Mouse (Mus musculus) layer of hippocampus, postnatal 36 days (tissue): ENCODE data around the gene Catsper4. TPM values are rescaled to one million over a fixed set of nuclear protein-coding genes. Genes with fewer than 3 reads are reported as not detected.
"Not testable (repeated sequence)": the region's sequence is repeated elsewhere in the genome, so short reads cannot be mapped to it uniquely, and the experiment has no call there.

Source experiments
- DNase-seq, 2 experiments: peaks; one replicate each; pipeline ENCODE4 v3.0.0; 2022
- total RNA-seq, 2 experiments: library from RNA; stranded (reverse); gene quantifications; 2 replicates each; pipeline ENCODE4 v1.2.3; 2021

Catsper4 gene
- not detected for total RNA-seq

DNA sequence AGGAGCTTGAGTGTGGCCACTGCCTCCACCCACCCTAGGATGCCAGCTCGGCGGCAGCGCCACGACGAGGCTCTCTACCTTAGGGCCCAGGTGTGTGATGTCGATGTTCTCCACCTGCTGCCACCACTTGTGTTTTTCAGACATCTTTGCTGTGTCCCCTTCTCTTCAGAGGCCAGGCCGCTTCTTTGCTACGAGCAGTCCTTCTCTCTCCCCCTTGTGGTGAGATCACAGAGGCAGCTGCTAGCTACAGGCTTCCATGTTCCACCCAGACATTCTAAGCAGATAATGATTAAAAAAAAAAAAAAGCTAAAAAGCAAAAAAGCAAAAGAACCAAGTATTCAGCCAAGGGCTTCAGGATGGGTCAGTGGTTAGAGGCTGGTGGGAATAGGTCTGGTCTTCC lies at the start of gene Catsper4:
TSS of gene Catsper4 (minus strand) at position 190 of the 400 bp plus-strand sequence.
- no peak for DNase-seq

DNA sequence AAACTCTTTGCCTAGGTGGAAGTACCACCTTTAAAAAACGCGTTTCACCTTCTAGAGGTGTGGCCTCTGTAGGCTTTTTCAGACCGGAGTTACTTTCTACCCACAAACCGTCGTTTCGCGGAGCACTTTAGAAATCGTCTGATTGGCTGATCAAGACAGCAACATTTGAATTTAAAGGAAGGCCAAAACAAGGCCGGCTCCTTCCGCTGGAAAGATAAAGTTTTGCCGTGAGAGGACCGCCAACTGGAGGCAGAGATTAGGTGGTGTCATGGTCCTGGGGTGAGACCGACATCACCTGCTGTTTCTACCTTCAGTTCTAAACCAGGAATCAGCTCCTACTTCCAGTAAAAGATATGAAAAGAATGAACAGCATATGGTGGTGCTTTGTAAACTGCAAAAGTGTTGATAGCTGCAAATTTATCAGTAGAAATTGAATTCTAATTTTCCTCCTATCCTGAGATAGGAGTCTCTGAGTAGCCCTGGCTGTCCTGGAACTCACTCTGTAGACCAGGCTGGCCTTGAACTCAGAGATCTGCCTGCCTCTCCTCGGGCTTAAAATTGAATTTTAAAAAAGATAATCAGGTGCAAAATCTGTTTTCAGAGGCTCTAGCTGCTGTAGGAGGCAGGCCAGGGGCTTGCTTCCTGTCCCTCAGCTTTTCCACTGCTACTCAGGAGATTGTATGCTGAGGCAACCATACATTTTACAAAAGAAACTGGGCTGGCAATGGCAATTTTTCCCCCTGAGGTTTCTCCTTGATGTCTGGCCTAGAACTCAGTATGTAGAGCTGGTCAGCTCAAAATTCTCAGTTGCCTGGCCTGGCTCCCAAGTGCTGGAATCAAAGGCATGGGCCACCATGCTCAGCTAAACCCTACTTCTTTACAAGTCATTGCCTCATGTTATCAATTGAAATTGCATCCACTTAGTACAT lies 46.5 kb upstream of the Catsper4 start:
- DNase-seq = no peak

DNA sequence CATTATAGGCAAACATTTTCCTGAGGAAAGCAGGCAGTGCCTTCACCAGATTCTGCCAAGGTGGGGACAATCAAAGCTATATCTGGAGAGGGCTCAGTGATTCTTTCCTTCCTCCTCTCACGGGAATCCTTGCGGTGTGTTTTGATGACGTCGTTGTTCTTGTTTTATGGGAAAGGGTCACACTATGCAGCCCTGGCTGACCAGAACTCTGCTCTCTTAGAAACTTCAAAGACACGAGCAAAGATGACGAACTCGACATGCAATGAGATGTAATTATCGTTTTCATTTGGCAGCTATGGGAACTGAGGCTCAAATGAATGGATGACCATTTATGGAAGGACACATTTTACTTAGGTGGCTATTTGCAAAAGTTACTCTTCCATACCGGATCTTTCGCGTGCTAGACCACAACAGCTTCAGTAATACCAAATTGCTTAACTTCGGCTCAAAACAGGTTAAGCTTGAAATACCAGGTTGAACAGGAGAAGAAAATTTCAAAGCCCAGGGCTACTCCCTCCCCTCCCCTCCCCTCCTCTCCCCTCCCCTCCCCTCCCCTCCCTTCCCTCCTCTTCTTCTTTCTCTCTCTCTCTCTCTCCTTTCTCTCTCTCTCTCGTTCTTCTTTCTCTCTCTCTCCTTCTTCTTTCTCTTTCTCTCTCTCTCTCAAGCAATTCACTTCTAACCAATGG lies 45.7 kb upstream of the Catsper4 start:
- no peak for DNase-seq

DNA sequence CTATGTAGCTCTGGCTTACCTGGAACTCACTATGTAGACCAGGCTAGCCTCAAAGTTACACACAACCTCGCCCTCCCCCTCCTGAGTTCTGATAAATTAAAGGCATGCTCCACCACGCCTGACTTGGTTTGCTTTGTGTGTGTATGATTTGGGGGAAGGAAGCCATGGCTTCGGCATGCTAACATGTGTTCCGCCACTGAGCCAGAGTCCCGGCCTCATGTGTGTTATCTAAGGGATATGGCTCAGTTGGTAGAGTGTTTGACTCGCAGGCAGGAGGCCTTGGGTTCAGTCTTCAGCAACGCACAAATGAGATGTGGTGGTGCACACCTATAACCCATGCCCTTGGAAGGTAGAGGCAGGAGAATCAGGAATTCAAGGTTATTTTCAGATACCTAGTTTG lies 44.8 kb upstream of the Catsper4 start:
- DNase-seq = no peak

DNA sequence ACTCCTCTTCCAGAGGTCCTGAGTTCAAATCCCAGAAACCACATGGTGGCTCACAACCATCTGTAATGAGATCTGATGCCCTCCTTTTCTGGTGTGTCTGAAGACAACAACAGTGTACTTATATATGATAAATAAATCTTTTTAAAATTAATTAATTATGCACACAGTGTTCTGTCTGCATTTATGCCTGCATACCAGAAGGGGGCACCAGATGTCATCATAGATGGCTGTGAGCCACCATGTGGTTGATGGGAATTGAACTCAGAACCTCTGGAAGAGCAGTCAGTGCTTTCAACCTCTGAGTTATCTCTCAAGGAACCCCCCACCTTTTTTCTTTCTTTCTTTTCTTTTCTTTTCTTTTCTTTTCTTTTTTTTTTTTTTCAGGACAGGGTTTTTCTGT lies 42.4 kb upstream of the Catsper4 start:
- DNase-seq = not testable (repeated sequence)

DNA sequence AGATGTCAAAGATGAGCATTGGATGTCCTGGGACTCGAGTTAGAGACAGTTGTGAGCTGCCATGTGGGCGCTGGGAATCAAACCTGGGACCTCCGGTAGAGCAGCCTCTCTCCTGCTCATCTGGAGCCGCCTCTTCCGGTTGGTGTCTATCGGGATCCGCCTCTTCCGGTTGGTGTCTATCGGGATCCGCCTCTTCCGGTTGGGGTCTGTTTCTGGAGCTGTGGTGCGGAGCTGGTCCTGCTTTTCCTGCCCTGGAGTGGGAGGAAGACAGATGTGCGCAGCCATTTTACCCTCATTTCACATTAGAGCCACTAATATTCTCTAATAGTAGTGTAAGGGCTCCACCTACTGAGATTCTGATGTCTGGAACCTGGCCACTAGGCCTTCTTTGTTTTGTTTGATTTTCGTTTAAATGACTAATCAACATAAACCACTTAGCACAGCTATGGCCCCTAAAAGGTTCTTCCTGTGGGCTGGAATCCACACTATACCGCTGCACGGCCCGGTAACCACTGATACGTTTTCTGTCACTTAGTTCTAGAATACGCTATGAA lies 41.0 kb upstream of the Catsper4 start:
- no peak for DNase-seq

DNA sequence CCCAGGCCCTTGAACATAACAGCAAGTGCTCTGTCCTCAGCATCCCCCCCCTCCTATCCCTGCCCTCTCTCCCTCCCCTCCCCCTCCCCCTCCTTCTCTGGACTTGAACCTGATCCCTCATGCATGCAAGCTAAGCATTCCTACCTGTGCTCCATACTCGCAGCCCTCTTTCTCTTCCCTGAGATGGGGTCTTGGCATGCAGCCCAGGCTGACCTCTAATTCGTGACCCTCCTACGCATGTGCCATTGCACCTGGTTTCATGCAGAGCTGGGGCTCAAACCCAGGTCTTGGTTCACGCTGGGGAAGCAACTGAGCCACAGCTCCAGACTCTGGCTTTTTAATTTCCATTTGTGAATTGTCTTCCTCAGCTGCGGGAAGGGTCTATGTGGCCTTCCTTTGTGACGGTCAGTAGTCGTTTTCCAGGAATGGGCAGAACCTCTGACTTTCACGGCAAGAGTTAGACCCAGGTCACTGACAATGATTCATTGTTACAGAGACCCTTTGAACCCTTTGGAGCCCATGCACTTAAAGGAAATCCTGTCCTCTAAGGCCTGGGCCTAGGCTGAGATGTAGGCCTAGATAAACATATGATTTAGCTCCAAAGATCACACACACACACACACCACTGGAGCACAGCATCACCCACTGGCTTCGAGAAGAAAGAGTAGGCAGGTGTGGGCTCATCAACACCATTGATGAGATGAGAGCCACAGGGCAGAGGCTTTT lies 38.8 kb upstream of the Catsper4 start:
- DNase-seq = no peak

DNA sequence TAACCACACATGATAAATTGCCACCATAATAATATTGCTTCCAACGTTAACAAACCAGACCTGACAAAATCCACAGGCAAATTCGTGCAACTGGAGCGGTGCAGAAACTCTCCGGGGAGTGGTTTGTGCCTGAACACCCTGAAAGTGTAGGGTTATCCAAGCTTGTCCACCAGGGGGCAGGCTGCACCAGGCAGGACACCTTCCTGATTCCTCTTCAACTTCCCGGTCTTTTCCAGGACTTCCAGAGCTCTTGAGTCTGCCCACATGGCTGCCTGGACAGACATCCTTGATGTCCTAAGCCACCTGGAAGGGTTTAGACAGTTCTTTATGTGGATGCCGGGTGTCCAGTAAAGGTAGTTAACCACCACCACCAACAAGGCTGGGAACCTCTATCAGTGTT lies 36.0 kb upstream of the Catsper4 start:
- no peak for DNase-seq

DNA sequence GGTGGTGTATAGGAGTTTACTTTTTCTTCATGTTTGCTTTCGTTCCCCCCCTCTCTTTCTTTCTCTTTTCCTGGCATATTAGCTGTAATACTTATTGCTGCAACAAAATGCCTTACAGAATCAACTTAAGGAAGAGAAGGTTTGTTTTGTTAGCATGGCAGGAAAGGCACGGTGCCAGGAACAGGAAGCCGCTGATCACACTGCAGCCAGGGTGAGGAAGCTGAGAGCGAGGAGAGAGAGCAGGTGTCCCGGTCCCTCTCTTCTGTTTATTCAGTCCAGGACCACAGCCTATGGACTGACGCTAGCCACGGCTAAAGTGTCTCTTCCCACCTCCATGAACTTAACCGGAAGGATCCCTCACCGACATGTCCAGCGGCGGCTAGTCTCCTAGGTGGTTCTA lies 31.2 kb upstream of the Catsper4 start:
- no peak for DNase-seq

DNA sequence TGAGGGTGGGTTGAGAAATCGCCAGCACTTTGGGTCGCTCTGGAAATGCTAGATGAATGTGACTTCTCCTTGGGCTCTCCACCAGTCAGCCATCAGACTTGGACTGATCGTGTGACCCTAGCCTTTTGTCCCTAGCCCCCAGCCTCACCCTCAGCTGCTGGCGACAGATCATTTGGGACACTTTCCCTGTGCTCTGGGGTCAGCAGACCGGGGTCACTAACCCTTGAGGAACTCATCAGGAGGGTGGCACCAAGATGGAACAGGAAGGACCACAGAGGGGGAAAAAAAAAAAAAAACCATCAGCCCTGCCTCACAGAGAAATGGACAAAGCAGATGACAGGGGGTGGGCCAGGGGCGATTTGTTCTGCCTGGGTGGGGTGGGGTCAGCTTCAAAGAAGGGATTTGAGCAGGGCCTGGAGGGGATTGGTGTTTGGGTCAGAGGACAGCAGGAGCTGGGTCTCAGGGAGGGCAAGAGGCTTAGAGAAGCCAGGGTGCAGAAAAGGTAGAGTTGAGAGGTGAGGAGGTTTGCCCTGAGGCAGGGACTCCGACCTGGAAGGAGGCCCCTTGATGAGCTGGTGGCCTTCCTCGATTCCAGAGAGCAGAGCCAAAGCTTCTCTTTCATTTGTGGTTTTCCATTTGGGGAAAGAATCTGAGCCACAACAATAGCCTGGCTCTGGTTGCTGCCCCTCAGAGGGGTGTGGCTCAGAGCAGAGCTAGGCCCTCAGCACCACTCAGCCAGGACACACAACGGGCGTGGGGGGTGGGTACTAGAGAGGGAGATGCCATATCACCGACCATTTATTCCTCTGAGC lies 30.2 kb upstream of the Catsper4 start:
- no peak for DNase-seq

DNA sequence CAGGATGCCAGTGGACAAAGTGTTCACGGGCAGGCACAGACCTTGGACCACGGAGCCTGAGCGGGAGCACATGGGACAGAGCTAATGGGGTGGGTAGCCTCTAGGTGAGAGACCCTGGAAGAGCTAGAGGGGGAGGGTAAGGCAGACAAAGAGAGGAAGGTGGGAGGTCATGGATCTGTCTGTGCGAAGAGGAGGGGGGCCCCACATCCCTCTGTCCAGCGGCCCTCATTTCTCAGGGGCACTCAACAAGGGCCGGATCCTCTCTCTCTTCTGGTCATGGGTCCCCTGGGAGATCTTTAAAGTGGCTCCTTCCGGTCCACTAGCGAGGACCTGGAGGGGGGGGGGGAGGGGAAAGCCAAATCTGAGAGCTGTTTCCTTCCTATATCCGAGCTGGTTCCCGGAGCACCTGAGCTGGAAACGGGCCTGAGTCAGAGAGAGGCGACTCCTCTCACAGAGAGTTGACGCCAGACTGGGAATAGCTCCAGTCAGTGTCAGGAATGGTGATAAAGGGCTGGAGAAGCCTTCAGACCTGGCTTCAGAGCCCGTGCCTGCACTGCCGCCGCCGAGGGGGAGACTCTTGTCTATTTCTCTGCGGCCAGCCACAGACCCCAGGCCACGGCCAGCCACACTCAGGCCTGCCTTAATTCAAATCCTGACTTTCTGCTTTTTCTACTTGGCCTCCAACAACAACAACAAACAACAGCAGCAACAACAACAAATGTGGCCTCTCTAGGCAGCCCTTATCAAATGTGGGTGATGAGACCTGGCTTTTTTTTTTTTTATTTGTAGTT lies 29.4 kb upstream of the Catsper4 start:
- DNase-seq = no peak

DNA sequence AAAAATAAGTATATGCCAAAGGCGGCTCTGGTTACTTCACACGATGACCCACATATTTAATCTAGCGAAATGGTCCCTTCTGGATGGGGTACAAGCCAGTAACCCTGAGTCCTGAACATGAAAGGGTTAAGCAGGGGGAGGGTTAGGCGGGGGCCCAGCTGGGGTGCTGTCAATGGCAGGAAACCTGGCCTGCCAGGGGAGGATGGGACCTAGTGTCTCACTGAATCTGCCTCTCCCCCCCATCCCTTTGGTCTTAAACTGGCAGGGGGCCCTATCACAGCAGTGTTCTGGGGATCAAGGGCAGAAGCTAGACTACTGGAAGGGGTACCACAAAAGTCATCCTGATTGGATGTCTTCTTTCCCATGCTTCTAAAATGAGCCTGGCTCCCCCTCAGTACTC lies 28.7 kb upstream of the Catsper4 start:
- DNase-seq = no peak

DNA sequence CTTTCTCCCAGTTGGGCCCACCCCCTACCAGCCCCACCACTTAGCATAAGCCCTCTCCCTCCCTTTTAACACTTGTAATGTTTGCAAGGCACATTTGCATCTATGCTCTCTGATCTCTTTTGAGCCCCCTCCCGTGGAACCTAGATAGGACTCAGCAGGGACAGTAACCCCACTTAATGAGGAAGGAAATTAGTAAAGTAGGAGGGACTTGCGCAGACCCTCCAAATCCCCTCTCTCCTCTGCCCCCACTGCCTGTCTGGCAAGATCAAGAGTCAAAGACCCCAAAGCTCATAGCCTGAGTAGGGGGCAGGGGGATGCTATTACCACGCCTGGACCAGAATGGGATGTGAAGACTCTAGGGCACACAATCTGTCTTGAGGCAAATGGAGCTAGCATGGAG lies 27.7 kb upstream of the Catsper4 start:
- DNase-seq = no peak

DNA sequence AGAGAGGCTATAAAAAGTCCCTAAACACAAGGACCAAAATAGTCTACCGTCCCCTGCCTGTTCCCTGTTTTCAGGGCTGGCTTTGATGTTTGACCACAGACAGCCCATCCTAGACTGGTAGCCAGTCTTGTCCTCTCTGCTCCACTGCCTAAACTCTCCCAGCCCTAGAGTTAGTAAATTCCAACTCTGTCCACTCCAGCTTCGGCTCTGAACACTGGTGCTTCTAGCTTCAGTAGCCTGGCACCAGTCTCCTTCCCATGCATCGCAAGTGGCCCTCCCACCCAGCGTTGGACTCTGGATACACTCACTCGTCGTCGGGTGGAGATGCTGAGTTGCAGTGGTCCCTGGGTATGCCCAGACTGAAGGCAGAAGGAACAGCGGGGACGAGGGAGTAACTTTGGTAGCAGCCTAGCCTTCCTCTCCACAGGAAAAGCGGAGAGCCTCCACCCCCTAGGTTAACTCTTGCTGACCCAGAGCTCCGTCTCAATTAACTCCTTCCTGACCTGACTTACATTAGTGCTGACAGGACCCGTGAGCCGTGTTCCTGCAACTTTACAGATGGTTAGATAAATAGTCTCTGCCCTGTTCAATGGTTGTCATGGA lies 26.6 kb upstream of the Catsper4 start, which contains the start of gene Grrp1:
TSS of gene Grrp1 (minus strand) at position 385 of the 603 bp plus-strand sequence.
- DNase-seq = no peak

DNA sequence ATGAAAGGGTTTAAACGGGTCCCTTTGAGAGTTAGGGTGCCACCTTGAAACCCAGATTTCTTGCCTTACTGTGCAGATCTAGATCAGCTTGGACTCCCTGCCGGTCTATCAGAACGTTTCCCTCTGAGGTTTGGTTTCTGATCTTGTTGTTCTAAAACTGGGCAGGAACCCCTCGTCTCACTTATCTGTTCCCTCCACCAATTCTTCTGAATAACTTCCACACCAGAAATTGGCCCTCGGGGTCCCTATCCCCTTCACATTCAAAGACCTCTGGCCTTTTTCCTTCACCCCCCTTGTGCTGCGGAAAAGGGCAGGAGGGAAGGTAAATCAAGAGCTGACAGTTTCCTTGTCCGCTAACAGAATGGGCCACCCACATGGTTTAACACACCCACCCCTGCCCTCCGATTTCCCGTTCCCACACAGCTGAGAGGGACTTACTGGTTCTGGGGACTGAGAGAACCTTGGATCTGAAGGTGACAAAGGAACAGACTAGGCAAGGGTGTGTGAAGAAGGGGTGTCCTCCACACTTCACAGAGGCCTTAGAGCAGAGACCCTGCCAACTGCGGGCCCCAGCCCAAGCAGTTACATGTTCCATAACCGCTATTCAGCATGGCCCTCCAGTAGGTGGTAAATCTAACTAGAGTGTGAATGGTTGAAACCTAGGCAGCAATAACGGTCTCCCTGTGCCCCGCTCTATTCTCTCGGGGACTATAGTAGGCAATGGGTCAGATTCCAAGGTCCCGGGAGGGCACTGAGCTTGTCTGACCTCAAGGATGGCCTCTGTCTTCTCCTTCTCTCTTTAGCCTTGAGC lies 25.9 kb upstream of the Catsper4 start:
- no peak for DNase-seq

DNA sequence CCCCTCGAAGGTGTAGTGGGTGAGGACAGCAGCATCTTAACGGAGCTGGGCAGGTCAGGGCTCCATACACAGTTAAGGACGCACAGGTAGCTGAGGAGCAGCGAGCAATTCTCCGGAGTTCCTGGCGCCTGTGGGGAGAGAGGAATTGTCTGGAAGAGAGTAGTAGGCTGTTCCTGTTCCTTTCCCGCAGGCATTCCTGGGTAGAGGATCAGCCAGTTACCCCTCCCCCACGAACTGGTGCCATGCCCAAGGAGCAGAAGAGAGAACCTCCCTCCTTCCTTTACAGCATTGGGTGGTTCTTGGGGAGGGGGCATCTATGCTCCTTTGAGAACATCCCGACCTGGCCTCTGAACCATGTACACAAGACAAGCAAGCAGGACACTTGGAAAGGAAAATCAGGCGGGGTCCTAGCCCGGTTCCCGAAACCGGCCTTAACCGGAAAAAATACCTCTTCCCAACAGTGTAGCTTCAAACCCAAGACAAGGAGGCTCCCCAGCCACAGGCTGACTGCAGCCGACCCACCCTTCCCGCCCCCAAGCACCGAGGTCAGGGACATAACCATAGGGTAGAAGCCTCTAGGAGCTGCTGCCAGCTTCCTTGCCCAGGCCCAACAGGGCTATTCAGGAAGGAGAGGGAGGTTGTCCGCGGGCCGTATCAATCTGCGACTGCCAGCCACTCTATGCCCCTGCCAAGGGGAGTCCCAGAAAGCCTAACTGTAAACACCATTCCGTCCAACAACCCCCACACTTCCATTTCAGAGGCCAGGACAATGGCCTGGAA lies 25.1 kb upstream of the Catsper4 start:
- no peak for DNase-seq

DNA sequence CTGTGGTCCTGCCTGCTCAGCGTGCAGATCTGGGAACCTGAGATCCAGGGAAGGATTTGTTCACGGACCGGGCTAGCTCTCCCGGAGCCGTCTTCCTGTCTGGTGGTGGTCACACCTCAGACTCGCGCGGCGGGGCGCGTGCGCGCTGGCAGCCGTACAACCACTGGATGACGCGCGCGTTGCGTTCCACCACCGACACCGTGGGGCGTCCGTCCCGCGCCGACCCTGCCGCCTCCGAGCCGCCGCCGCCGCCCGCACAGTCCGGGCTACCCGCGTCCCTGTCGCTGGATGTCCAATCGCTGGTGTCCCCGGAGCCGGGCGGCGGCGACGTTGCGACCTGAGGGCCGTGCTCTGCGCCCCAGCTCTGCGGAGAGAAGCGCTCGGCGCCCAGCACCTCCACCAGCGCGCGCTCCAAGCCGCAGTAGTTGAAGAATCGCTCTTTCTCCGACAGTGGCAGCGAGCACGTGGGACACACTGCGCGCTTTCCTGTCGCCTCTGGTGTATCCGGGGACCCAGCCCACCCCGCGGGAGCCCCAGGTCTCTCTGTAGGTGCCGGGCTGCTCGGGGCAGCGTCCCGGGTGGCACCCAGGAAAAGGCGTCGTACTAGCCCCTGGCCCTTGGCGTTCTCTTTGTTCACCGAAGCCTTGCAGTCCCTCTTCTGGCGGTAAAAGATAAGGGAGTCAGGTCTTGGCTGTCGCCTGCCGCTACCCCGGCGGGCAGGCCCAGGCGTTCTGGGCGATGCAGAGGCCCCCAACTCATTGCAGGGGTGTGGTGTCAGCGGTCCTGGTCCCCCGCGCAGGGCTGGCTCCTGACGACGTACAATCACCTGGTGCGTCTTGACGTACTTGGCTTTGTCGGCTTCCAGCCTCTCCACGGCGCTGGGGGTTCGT lies 24.3 kb upstream of the Catsper4 start:
- DNase-seq = no peak

DNA sequence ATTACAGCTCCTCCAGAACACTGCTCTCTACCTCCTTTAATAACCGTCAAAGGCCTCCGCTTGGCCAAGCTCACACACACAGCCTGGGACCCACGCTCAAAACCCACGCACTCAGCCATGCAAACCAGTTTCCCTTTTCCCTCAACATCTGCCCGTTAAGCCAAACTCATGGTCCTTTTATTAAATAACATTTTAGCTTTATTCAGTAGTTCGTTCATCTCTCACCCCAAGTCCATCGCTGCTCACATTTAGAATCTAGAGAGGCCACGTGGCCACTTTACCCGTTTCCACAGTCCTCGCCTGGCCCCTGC lies 23.7 kb upstream of the Catsper4 start:
- no peak for DNase-seq
